In the genomic region with DNA sequence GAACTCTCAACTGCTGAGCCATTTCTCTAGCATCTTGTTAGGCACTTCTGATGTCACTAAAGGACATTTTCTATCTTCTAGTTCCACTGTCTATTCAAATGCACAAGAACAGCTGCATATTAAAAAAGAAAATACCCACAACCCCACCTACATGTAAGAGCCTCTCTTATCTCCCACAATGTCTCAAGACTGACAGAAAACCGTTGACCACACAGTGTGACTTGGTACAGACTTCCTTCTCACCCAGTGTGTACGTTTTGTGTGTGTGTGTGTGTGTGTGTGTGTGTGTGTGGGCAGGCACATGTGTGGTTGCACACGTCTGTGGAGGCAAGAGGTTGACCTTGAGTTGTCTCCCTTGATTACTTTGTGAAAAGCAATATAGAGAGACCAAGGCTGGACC, we compare ENCODE assay signal across 32 mouse cellular contexts. TPM values are rescaled to one million over a fixed set of nuclear protein-coding genes. Genes with fewer than 3 reads are reported as not detected.
DNase-seq lines count a peak whose midpoint lies in the region; ATAC-seq lines count a peak whose summit lies in the region.
"Had no signal": no experiment of that assay in that cellular context is flagged by ENCODE, and none has a peak within 500 bp of the region (broad histone marks: within the 10 kb centered on the region; RNA-seq: fewer than 3 reads in every experiment).

No protein-coding gene starts in this region.

- H3K9me3 ChIP-seq in heart, embryonic 10.5 days: no peaks in the 10 kb centered on the region
- H3K9me3 ChIP-seq: forebrain, embryonic 10.5 days; forebrain, embryonic 13.5 days; G1E; heart, embryonic 13.5 days; hindbrain, embryonic 12.5 days; hindbrain, embryonic 15.5 days had no signal

- peaks cover 100% of the 10 kb centered on the region for H3K36me3 ChIP-seq in heart, embryonic 10.5 days

- no peak for DNase-seq in heart, embryonic 10.5 days (ENCODE audit: low spot score)
- DNase-seq in heart, postnatal 4 days: no peak
- DNase-seq in 416B (ENCODE audit: low read depth): peak; percentile 85
- no peak for DNase-seq in layer of hippocampus, adult 8-10 months (ENCODE audit: low spot score in 2 of 2)
- DNase-seq in urinary bladder, postnatal 4 days (ENCODE audit: low spot score in 2 of 2): no peak
- DNase-seq: adrenal gland, adult 8-10 months; adrenal gland, postnatal 25 days; B cell, adult 2 months; cerebellum, adult 11-12 months; cerebellum, adult 8-10 months; cerebellum, postnatal 10 days; cerebellum, postnatal 36 days; gastrocnemius, adult 2 months; gastrocnemius, postnatal 14 days; heart, adult 18-20 months; heart, postnatal 14 days had no signal

- H3K4me1 ChIP-seq in heart, embryonic 10.5 days: no peaks in the 10 kb centered on the region
- H3K4me1 ChIP-seq: forebrain, embryonic 10.5 days; forebrain, embryonic 13.5 days; hindbrain, embryonic 12.5 days; hindbrain, embryonic 15.5 days had no signal

- 79% methylated on average over 3 of the region's 3 CpGs for WGBS in heart, embryonic 10.5 days

- H3K27ac ChIP-seq in heart, embryonic 10.5 days: 0 out of 2 replicates have a peak overlapping the region, but pooled peaks have one; percentile 1
- H3K27ac ChIP-seq: forebrain, embryonic 10.5 days; forebrain, embryonic 13.5 days; gastrocnemius, adult 2 months; heart, embryonic 13.5 days; hindbrain, embryonic 12.5 days; hindbrain, embryonic 15.5 days had no signal

- no peaks in the 10 kb centered on the region for H3K27me3 ChIP-seq in heart, embryonic 10.5 days (ENCODE audit: insufficient read depth, poor library complexity, severe bottlenecking)
- H3K27me3 ChIP-seq: CH12.LX; forebrain, embryonic 13.5 days; heart, embryonic 13.5 days; hindbrain, embryonic 12.5 days; hindbrain, embryonic 15.5 days had no signal

- no peak overlapping the region for H3K4me3 ChIP-seq in heart, embryonic 10.5 days
- H3K4me3 ChIP-seq: forebrain, embryonic 10.5 days; forebrain, embryonic 13.5 days; gastrocnemius, adult 2 months; heart, embryonic 13.5 days; hindbrain, embryonic 12.5 days; hindbrain, embryonic 15.5 days had no signal

- peak; percentile 73 for ATAC-seq in common myeloid progenitor, adult 5-6 weeks (replicated peaks; ENCODE audit: low read depth, poor library complexity, severe bottlenecking)
- peak; percentile 73 for ATAC-seq in megakaryocyte progenitor cell, adult 5-6 weeks (replicated peaks; ENCODE audit: poor library complexity)
- ATAC-seq: activated CD4-positive, CD25-positive, alpha-beta regulatory T cell, adult 4 months; forebrain, embryonic 13.5 days; forebrain, embryonic 16.5 days had no signal

RNA-seq across cellular contexts. Expression of a gene that starts 48.2 kb away (rescaled TPM):
- polyA plus RNA-seq in heart, embryonic 10.5 days (2016; fragmentation: Nextera tagmentation; extraction: Ambion mirVana): 17.2 and 17.7 TPM in 2 replicates
- total RNA-seq in heart, postnatal 4 days (2021): 10 to 100 TPM; 44.9 to 49.5 TPM
- total RNA-seq in common myeloid progenitor, adult 5-6 weeks (2017): 35.8 and 39.9 TPM in 2 replicates
- total RNA-seq in megakaryocyte progenitor cell, adult 5-6 weeks (2015): 37.8 and 39.0 TPM in 2 replicates
- total RNA-seq in megakaryocyte progenitor cell, adult 5-6 weeks (2017): 25.8 and 28.3 TPM in 2 replicates
- total RNA-seq in layer of hippocampus, adult 8-10 months (2022): 10 to 100 TPM; 54.3 to 73.3 (median 66.3) TPM

RNA-seq across cellular contexts. Expression of a gene that starts 51.9 kb away (rescaled TPM):
- not detected in 2 replicates for polyA plus RNA-seq in heart, embryonic 10.5 days (2016; fragmentation: Nextera tagmentation; extraction: Ambion mirVana)
- total RNA-seq in heart, postnatal 4 days (2021): not detected
- total RNA-seq in common myeloid progenitor, adult 5-6 weeks (2017): not detected in 2 replicates
- total RNA-seq in megakaryocyte progenitor cell, adult 5-6 weeks (2015): not detected in 2 replicates
- not detected in 2 replicates for total RNA-seq in megakaryocyte progenitor cell, adult 5-6 weeks (2017)
- not detected for total RNA-seq in layer of hippocampus, adult 8-10 months (2022)
- total RNA-seq: adrenal gland, adult 8-10 months; adrenal gland, postnatal 25 days; CH12.LX; gastrocnemius, adult 2 months; gastrocnemius, postnatal 14 days; gastrocnemius, postnatal 4 days; heart, adult 18-20 months; heart, postnatal 14 days; hematopoietic stem cell, adult 5-6 weeks had no signal
- polyA plus RNA-seq: activated CD4-positive, CD25-positive, alpha-beta regulatory T cell, adult 4 months; embryonic facial prominence, embryonic 11.5 days; embryonic facial prominence, embryonic 14.5 days; forebrain, embryonic 10.5 days; forebrain, embryonic 13.5 days; forebrain, embryonic 16.5 days; G1E; heart, embryonic 13.5 days; heart, embryonic 16.5 days; hindbrain, embryonic 12.5 days had no signal
